ENCODE assay signal across 15 mouse cellular contexts in the genomic region with DNA sequence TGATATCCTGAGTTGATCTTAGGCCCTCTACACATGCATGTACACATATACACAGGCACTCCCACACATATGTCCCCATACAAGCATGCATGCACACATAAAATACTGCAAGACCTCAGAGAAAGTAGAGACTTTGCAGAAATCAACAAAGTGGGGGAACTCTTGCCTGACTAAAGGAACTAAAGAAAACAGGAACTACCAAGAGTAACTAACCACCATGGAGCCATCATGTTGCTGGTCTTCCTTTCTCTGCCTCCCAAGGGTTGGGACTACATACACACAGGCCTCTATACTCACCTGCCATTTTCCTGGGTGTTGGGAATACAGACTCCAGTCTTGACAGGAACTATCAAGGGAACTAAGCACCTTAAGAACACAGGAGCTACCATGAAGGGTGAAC.
"Had no signal": no experiment of that assay in that cellular context is flagged by ENCODE, and none has a peak within 500 bp of the region (broad histone marks: within the 10 kb centered on the region; RNA-seq: fewer than 3 reads in every experiment).

No protein-coding gene starts in this region.

- H3K9ac ChIP-seq: limb, embryonic 12.5 days; liver, embryonic 12.5 days; liver, postnatal 0 days; midbrain, embryonic 12.5 days; neural tube, embryonic 13.5 days; stomach, embryonic 15.5 days had no signal

- H3K9me3 ChIP-seq: limb, embryonic 12.5 days; liver, embryonic 12.5 days; midbrain, embryonic 12.5 days; neural tube, embryonic 13.5 days; stomach, embryonic 15.5 days had no signal

- H3K4me2 ChIP-seq: limb, embryonic 12.5 days; liver, embryonic 12.5 days; midbrain, embryonic 12.5 days; neural tube, embryonic 13.5 days; stomach, embryonic 15.5 days had no signal

- H3K4me1 ChIP-seq: midbrain, embryonic 12.5 days; stomach, embryonic 15.5 days had no signal

- H3K27ac ChIP-seq: left cerebral cortex, adult 2 months; limb, embryonic 12.5 days; liver, embryonic 12.5 days; midbrain, embryonic 12.5 days; neural tube, embryonic 13.5 days; stomach, embryonic 15.5 days had no signal

- H3K4me3 ChIP-seq: left cerebral cortex, adult 2 months; limb, embryonic 12.5 days; liver, embryonic 12.5 days; midbrain, embryonic 12.5 days; neural tube, embryonic 13.5 days; stomach, embryonic 15.5 days had no signal

- H3K27me3 ChIP-seq: limb, embryonic 12.5 days; liver, embryonic 12.5 days; midbrain, embryonic 12.5 days; neural tube, embryonic 13.5 days; stomach, embryonic 15.5 days had no signal

- ATAC-seq: liver, embryonic 12.5 days; liver, postnatal 0 days; midbrain, embryonic 16.5 days had no signal

- DNase-seq: kidney, adult 11 months; kidney, postnatal 10 days; kidney, postnatal 4 days; liver, postnatal 0 days; lung, postnatal 36 days; right cerebral cortex, postnatal 14 days; thymus, adult 2 months; thymus, postnatal 25 days had no signal

- H3K36me3 ChIP-seq: limb, embryonic 12.5 days; liver, embryonic 12.5 days; midbrain, embryonic 12.5 days; neural tube, embryonic 13.5 days; stomach, embryonic 15.5 days had no signal
